Mouse (Mus musculus): ENCODE results near the gene Slc6a13.

Gene Slc6a13

DNA sequence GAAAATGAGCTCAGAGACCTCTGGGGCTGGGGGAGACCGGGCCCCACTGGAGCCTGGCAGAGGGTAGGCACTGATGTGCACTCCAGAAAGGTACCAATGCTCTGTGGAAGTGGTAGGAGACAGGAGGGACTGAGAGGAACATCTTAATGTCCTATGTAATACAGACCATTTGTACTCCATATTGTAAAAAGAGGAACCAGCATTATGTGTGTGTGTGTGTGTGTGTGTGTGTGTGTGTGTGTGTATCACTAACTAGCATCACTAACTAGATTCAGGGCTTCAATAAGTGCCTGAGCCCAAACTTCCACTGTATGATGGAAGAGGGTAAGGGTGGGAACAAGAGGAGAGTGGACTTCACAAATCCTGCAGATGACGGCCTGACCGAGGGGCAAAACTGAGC lies 85.4 kb downstream of the Slc6a13 start:
- DNase-seq, result no peak

Measured in lung, postnatal 4 days (tissue).